ENCODE assay signal across 41 mouse cellular contexts in the genomic region with DNA sequence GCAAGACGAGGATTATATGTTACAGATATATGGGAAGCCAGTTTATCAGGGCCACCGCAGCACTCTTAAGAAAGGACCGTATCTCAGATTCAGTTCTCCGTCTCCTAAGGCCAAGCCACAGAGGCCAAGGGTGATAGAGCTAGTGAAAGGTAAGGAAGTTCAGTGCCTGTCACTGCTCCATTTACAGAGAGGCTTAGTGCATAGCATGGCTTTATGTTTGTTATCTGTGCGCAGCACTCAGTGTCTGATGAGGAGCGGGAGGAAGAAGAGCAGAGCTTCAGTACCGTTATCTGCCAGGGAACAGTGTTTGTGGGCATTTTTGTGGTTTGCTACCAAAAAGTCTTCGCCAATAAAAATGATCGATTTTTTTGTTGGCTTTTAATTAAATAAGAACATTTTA. TPM values are rescaled to one million over a fixed set of nuclear protein-coding genes. Genes with fewer than 3 reads are reported as not detected.
DNase-seq lines count a peak whose midpoint lies in the region; ATAC-seq lines count a peak whose summit lies in the region.
"Had no signal": no experiment of that assay in that cellular context is flagged by ENCODE, and none has a peak within 500 bp of the region (broad histone marks: within the 10 kb centered on the region; RNA-seq: fewer than 3 reads in every experiment).

No protein-coding gene starts in this region.

- 28% methylated on average over 9 of the region's 9 CpGs for WGBS in liver, embryonic 15.5 days (ENCODE audit: insufficient replicate concordance)

- no peak overlapping the region for H3K27ac ChIP-seq in liver, embryonic 15.5 days (replicated peaks)
- H3K27ac ChIP-seq: embryonic facial prominence, embryonic 10.5 days; embryonic facial prominence, embryonic 15.5 days; hindbrain, embryonic 14.5 days; limb, embryonic 12.5 days; midbrain, embryonic 12.5 days; neural tube, embryonic 12.5 days; stomach, postnatal 0 days had no signal

- H3K4me1 ChIP-seq in liver, embryonic 15.5 days (replicated peaks): peaks cover 8% of the 10 kb centered on the region
- H3K4me1 ChIP-seq: embryonic facial prominence, embryonic 10.5 days; embryonic facial prominence, embryonic 15.5 days; limb, embryonic 12.5 days; midbrain, embryonic 12.5 days; neural tube, embryonic 12.5 days had no signal

- H3K27me3 ChIP-seq in liver, embryonic 15.5 days: no peaks in the 10 kb centered on the region
- H3K27me3 ChIP-seq: embryonic facial prominence, embryonic 15.5 days; limb, embryonic 12.5 days; midbrain, embryonic 12.5 days; neural tube, embryonic 12.5 days had no signal

- peak; percentile 97 for ATAC-seq in liver, embryonic 15.5 days (ENCODE audit: insufficient read depth)
- ATAC-seq: forebrain, embryonic 14.5 days; intestine, postnatal 0 days; lung, postnatal 0 days had no signal

- no peak overlapping the region for H3K4me3 ChIP-seq in liver, embryonic 15.5 days (replicated peaks)
- H3K4me3 ChIP-seq: embryonic facial prominence, embryonic 10.5 days; embryonic facial prominence, embryonic 15.5 days; limb, embryonic 12.5 days; midbrain, embryonic 12.5 days; myocyte; neural tube, embryonic 12.5 days had no signal

- peak; percentile 29 for DNase-seq in heart, adult 11 months
- DNase-seq in heart, postnatal 14 days: no peak
- peak; percentile 52 for DNase-seq in liver
- DNase-seq in lung, postnatal 36 days: no peak
- no peak for DNase-seq in thymus, postnatal 0 days (ENCODE audit: low spot score)
- DNase-seq in adrenal gland, postnatal 10 days: no peak
- no peak for DNase-seq in ovary, postnatal 10 days (ENCODE audit: low spot score)
- DNase-seq: adrenal gland, postnatal 36 days; cerebellum, adult 11 months; cerebellum, postnatal 10 days; gastrocnemius, postnatal 25 days; heart, adult 18-20 months; kidney, adult 9 months; kidney, postnatal 10 days; layer of hippocampus, adult 9-11 months; lung, adult 18-20 months; right cerebral cortex, postnatal 4 days; thymus, adult 18-20 months; thymus, postnatal 4 days had no signal

- intact Hi-C loops in heart, postnatal 14 days (cut with DNase I): no loop called here

- no peaks in the 10 kb centered on the region for H3K9me3 ChIP-seq in liver, embryonic 15.5 days (replicated peaks)
- H3K9me3 ChIP-seq: embryonic facial prominence, embryonic 10.5 days; embryonic facial prominence, embryonic 15.5 days; limb, embryonic 12.5 days; midbrain, embryonic 12.5 days; neural tube, embryonic 12.5 days had no signal

- H3K9ac ChIP-seq in liver, embryonic 15.5 days: no peak overlapping the region
- H3K9ac ChIP-seq: embryonic facial prominence, embryonic 15.5 days; hindbrain, embryonic 14.5 days; limb, embryonic 12.5 days; midbrain, embryonic 12.5 days; neural tube, embryonic 12.5 days had no signal

- peaks cover 50% of the 10 kb centered on the region for H3K36me3 ChIP-seq in liver, embryonic 15.5 days (replicated peaks)

- H3K4me2 ChIP-seq in liver, embryonic 15.5 days: no peak overlapping the region
- H3K4me2 ChIP-seq: embryonic facial prominence, embryonic 15.5 days; heart, embryonic 11.5 days; hindbrain, embryonic 14.5 days; limb, embryonic 12.5 days; midbrain, embryonic 12.5 days; neural tube, embryonic 12.5 days had no signal

RNA-seq across cellular contexts. Expression of a gene that starts 27.8 kb away (rescaled TPM):
- 1 to 10 TPM; 3.8 TPM for total RNA-seq in heart, postnatal 14 days (2021)
- polyA plus RNA-seq in liver, embryonic 15.5 days (2015; fragmentation: Nextera tagmentation; extraction: Ambion mirVana): 3.8 and 4.6 TPM in 2 replicates
- polyA plus RNA-seq in thymus, postnatal 0 days (2015; fragmentation: Nextera tagmentation; extraction: Ambion mirVana): 13.6 and 17.1 TPM in 2 replicates
- total RNA-seq in adrenal gland, postnatal 10 days (2021): 10 to 100 TPM in 1 of 2 experiments, 1 to 10 TPM in 1; 6.1 to 10.7 TPM

RNA-seq across cellular contexts. Expression of a gene that starts 27.9 kb away (rescaled TPM):
- 10 to 100 TPM; 29.5 to 33.9 TPM for total RNA-seq in heart, postnatal 14 days (2021)
- 35.4 and 37.5 TPM in 2 replicates for polyA plus RNA-seq in liver, embryonic 15.5 days (2015; fragmentation: Nextera tagmentation; extraction: Ambion mirVana)
- polyA plus RNA-seq in thymus, postnatal 0 days (2015; fragmentation: Nextera tagmentation; extraction: Ambion mirVana): 89.8 and 90.0 TPM in 2 replicates
- total RNA-seq in adrenal gland, postnatal 10 days (2021): 10 to 100 TPM; 68.7 to 79.0 TPM

RNA-seq across cellular contexts. Expression of a gene that starts 53.2 kb away (rescaled TPM):
- total RNA-seq in heart, postnatal 14 days (2021): 1 to 10 TPM; 1.3 to 2.4 TPM
- not detected in 2 replicates for polyA plus RNA-seq in liver, embryonic 15.5 days (2015; fragmentation: Nextera tagmentation; extraction: Ambion mirVana)
- polyA plus RNA-seq in thymus, postnatal 0 days (2015; fragmentation: Nextera tagmentation; extraction: Ambion mirVana): 0.26 TPM in 1 of 2 replicates, not detected in the other
- 1 to 10 TPM; 2.1 to 2.6 TPM for total RNA-seq in adrenal gland, postnatal 10 days (2021)
- total RNA-seq: gastrocnemius, postnatal 25 days; hematopoietic stem cell, adult 5-6 weeks; left cerebral cortex, adult 18-20 months; left cerebral cortex, postnatal 25 days; midbrain, postnatal 0 days had no signal
- polyA plus RNA-seq: brain, embryonic 14.5 days; cortical plate, adult 2 months; forebrain, embryonic 14.5 days; heart, embryonic 16.5 days; hindbrain, embryonic 14.5 days; intestine, postnatal 0 days; large intestine, adult 2 months; limb, embryonic 12.5 days; midbrain, embryonic 12.5 days; midbrain, postnatal 0 days; myocyte; neural tube, embryonic 12.5 days; spleen, adult 2 months; stomach, postnatal 0 days had no signal

Comparison
In these comparisons a context has a peak if more than half of its experiments do, and no peak if none do; other contexts are left out.
1. DNase-seq: peak in heart, adult 11 months (single experiment) and liver (single experiment); none in heart, postnatal 14 days (0 of 2), lung, postnatal 36 days (single experiment), thymus, postnatal 0 days (single experiment), adrenal gland, postnatal 10 days (single experiment) and ovary, postnatal 10 days (single experiment).